Mouse (Mus musculus) cerebellum, postnatal 14 days (tissue): ENCODE measurements at regions not wholly inside any gene's neighbourhood (a gene's known extent, or its start where the extent isn't known, plus 50 kb on each side); places are given as distances from the start of the nearest gene placed in this dataset.
"Not testable (repeated sequence)": the region's sequence is repeated elsewhere in the genome, so short reads cannot be mapped to it uniquely, and the experiment has no call there.

Experiments used
- DNase-seq, 2 experiments: peaks; one replicate each; pipeline ENCODE4 v3.0.0; 2021; ENCODE audit warnings: mixed read lengths in 2 of 2

- DNase-seq: peak; percentile 44 to 54
Measured at GRCm38 (mm10) chr3:60804711-60805293, 197.8 kb upstream of the P2ry1 start.

DNA sequence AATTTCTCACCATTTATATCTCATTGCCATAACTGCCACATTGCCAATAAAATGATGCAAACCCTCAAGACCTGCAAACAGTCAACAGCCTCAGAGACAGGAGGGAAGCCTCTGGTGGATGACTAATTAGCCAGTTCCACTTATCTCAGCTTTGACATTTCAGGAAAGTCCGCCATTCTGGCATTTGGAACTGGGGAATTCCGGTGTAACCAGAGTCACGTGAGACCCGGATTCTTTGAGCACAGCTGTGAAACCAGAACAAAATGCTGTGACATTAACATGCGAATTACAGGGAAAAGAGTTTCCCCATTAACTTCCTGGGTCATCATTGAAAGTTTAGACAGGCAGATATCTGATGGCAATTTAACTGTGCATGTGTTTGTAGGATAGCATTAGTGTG lies 190.7 kb upstream of the P2ry1 start:
- DNase-seq: no peak

DNA sequence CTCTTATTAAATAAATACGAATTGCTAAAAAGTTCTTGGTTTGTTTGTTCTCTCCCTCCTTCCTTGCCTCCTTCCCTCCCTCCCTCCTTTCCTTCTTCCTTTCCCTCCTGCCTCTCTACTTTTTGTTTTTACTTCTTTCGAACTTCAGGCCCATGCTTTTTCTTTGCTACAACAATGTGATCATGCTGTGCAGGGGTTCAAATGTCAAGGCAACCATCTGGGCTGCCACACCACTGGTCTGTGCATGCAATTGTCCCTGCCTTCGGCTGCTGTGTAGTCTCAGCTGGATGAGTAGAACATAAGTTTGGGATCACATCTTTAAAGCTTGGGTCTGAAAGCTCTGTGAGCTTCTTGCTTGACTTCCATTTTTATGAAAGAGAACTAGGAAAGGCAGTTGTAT lies 189.1 kb upstream of the P2ry1 start:
- no peak for DNase-seq

DNA sequence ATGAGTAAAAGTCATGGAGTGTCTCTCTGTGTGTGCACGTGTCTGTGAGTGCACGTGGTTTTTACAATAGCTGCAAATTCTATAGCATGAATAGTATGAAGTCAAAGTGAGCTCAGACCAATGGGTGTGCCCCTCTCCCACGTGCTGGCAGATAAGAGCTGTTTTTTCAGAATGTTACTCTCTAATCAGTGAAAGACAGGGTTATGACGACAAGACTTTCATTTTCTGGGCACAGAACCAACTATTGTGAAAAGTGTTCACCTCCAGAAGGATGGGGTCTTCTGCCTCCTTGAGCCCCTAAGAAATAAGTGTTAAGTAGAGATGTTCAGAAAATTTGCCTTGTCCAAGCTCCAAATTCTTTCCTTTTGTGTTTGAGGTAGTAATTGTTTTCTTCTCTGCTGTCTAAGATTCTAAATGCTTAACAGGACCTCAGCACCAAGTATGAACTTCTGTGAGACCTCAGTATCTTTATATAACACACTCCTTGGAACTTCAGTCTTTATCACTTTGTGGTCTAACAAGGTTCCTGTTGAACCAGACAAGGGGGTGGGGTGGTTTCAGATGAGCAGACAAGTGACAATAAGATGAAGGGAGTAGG lies 182.8 kb upstream of the P2ry1 start:
- no peak for DNase-seq

DNA sequence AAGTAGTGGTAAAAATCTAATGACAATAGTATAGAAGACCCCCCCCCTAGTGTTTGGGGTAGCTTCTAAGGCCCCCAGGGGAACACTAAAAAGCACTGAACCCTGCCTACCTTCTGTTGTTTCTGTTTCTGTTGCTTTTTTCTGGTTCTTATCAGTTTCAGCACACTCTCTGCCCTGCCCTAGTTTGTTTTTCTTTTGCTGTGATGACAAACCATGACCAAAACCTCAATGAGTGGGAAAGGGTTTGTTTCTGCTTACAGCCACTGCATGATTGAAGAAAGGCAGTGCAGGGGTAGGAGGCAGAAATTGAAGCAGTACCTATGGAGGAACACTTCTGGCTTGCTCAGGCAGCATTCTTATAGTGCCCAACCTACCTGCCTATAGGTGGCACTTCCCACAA lies 181.1 kb upstream of the P2ry1 start:
- no peak for DNase-seq

DNA sequence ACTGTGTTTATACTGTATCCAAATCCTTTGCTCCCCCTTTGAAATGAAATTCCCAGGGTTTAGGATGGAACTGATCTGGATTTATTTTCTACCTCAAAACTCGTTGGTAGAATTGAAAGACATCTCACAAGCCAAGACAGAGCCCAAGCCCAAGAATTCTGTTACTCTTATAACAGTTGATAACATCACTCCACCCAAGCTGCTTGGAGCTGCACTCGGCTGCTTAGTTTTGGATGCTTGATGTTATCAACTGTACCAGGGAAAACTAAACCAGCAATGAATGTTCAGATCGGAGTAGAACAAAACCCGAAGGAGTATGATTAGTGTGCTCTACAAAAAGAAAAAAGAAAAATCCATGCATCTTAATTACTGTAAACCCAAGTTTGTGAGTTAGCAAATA lies 175.8 kb upstream of the P2ry1 start:
- DNase-seq: no peak

- DNase-seq: no peak
Measured at GRCm38 (mm10) chr3:60832385-60832784, 170.2 kb upstream of the P2ry1 start.

- DNase-seq: no peak
Measured at GRCm38 (mm10) chr3:60841895-60842294, 160.7 kb upstream of the P2ry1 start.

DNA sequence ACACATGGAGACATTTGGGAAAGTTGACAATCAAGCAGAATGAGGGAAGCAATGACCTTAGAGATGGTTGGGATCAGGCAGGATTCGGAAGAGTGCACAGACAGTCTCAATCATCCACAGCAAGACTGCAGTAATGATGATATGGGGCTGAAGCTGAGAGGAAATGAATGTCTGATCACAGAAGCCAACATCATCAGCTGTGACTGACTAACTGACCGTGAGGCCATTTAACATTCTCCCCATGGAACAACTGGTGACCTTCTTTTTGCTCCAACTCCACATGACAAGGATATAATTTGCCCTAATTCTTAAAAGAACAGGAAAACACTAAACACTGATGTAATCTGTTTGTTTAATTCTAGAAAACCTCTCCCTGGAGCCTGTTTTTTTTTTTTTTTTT lies 157.3 kb upstream of the P2ry1 start:
- no peak for DNase-seq

DNA sequence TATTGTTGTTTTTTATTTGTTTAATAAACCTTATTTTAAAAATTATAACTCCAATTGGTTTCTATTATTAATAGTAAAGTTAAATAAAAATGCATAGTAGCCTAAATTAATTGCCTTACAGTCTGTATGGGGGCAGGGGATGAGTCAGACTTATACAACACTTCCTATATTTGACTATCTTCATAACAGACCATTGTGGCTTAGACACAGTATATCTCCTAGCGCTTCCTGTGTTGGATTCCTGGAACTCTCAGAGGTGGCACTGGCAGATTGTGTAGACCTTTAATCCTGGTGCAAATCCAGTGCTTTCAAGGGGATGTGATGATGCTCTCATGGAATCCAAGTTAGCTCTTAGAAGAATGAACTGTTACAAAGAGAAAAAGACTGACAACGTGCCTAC lies 154.2 kb upstream of the P2ry1 start:
- no peak for DNase-seq

- DNase-seq: no peak
Measured at GRCm38 (mm10) chr3:60853773-60854172, 148.8 kb upstream of the P2ry1 start.

- no peak for DNase-seq
Measured at GRCm38 (mm10) chr3:60855734-60856133, 146.9 kb upstream of the P2ry1 start.

GRCm38 (mm10) chr3:60858474-60859118 lies 144.0 kb upstream of the P2ry1 start:
- DNase-seq: no peak

DNA sequence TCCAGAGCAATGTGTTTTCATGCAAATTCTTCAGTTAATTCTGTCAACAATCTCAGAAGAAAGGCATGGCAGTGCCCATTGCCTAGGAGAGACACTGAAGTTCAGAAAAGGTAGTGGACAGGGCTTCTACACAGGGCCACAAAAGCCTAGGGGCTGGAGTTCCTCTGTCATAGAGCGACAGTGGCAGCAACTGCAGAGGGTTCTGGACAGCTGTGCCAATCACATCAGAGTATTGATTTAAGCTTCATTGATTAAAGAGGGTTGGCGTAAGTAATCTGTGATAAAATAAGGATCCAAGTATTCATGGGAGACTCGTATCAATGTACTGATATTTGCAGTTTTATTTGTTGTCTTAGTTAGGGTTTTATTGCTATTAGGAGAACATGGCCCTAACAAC lies 143.5 kb upstream of the P2ry1 start:
- DNase-seq: no peak

DNA sequence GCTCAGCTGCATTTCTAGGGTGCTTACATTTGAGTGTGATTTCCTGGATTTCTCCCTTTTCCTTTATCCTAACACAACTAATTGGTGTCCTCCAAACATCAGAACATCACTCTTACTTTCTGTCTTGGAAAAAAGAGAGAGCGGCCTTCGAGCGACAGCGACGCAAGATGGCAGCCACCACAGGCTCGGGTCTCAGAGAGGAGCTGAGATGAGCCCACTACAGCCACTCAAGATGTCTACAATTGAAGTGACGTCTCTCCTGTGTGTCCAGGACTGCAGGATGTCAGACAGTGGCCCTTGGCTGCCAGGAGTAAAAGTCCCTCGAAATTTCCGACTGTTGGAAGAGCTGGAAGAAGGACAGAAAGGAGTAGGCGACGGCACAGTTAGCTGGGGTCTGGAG lies 125.7 kb upstream of the P2ry1 start:
- not testable (repeated sequence) for DNase-seq

GRCm38 (mm10) chr3:60878880-60879279 lies 123.7 kb upstream of the P2ry1 start:
- no peak for DNase-seq

- DNase-seq: no peak
Measured at GRCm38 (mm10) chr3:60884027-60884426, 118.6 kb upstream of the P2ry1 start.

GRCm38 (mm10) chr3:60889191-60889861 lies 113.3 kb upstream of the P2ry1 start:
- no peak for DNase-seq

DNA sequence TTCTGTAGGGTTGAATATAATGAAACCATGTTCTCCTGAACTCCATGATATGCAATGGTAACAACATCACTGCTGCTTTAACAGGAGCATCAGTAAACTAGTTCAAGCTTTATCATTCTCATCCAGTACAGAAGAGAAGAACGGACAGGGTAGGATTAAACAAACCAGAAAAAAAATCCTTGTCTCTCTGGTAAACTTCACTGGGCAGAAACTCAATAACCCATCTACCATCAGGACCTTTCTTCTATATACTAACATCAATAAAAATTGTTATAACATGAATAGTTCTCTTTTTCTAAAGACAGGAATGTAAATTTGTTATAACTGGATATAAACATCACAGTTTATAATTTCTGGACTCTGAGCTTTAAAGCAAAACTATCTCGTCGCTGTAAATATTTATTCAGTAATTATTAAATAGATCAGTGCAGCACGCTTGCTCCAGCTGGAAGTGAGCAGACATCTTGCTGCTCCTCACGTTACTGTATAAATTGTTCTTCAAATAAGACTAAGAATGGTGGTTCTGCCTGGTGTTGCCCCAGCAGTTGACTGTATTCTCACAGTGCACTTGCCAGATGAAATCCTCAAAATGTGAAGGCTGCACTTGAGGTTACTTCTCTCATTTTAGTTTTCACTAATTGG lies 104.8 kb upstream of the P2ry1 start:
- no peak for DNase-seq

DNA sequence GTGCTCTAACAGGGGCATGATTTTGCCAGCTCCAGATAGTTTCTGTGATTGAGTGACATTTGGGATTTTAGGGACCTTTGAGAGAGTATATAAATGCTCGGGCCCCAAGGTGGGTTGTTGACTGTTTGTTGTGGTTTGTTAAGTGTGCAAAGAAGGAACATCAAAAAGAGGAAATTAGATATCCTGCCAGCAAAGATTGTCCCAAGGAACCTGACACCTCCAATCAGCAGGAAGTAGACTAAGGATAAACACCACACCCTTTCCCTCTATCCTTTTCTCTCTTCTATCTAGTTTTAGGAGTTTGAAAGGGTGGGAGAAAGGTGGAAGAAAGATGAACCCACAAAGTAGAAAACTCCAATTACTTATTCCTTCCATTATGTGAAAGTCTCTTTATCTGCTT lies 103.9 kb upstream of the P2ry1 start:
- no peak for DNase-seq

- no peak for DNase-seq
Measured at GRCm38 (mm10) chr3:60901571-60901970, 101.0 kb upstream of the P2ry1 start.

DNA sequence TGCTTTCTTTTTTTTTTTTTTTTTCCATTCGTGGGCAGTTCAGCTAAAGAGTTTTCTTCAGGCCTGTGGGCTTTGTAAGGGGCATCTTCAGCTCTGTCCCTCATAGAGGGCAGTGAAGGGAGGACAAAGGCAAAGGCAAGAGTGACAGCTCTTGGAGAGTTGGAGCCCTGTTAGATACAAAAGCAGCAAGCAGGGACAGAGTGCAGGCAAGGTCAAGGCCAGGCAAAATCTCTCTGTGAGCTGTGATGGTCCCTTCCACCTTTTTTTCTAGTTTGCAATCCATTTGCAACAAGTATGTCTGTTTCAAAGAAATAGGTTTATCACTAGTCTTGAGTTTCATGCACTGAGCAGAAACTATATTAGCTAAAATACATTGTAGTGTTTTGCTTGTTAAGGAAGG lies 86.2 kb upstream of the P2ry1 start:
- DNase-seq: no peak

- no peak for DNase-seq
Measured at GRCm38 (mm10) chr3:60917271-60917670, 85.3 kb upstream of the P2ry1 start.
